13 mouse cellular contexts compared by ENCODE assay signal in the genomic region with DNA sequence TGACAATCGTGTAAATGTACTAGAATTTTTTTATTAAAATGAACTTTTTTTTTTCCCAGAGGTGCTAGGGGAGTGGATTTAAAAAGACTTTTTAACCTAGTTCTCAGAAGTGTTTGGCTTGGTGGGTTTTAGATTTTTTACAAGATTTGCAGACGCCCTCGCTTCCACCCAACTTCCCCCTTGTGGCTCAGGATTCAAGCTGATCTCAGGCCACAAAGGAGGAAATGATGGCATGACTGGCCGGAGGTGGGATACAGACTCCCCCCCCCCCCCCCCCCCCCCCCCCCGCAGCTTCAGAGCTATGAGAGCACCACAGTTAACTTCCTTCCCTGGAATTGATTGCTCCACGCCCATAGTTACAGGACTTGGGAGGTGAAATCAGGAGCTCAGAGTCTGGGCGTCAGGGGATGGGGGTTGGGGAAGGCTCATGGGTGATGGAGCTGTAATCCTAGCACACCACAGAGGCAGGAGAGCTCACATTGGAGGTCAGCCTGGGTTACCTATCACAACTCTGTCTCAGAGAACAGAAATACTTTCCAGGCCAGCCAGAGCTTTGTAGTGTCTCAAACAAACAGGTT. TPM values are rescaled to one million over a fixed set of nuclear protein-coding genes. Genes with fewer than 3 reads are reported as not detected.
"Had no signal": no experiment of that assay in that cellular context is flagged by ENCODE, and none has a peak within 500 bp of the region (broad histone marks: within the 10 kb centered on the region; RNA-seq: fewer than 3 reads in every experiment).

No protein-coding gene starts in this region.

- ATAC-seq: liver, embryonic 12.5 days; midbrain, embryonic 13.5 days had no signal

- DNase-seq: kidney, adult 18-20 months; kidney, postnatal 10 days; kidney, postnatal 4 days; lung, postnatal 4 days; right cerebral cortex, adult 18-20 months; right cerebral cortex, postnatal 25 days; thymus, postnatal 4 days had no signal

RNA-seq across cellular contexts. Expression of gene Cdh3, which starts 45.5 kb away (rescaled TPM):
- total RNA-seq: layer of hippocampus, adult 2 months had no signal

RNA-seq across cellular contexts. Expression of gene 6030452D12Rik, which starts 55.8 kb away (rescaled TPM):
- total RNA-seq: layer of hippocampus, adult 2 months; layer of hippocampus, postnatal 14 days; left cerebral cortex, adult 2 months; left cerebral cortex, postnatal 14 days had no signal
